Mouse (Mus musculus) thymus, postnatal 4 days (tissue): ENCODE measurements around the gene Polr3gl.
A peak's percentile ranks its signal among the peaks of the same experiment; 100 is the strongest.

Experiments used
- DNase-seq: peaks from one replicate; pipeline ENCODE4 v3.0.0; 2021

The Polr3gl gene

GRCm38 (mm10) chr3:96597435-96597891 is 3.5 kb upstream of the Polr3gl start:
- DNase-seq = peak; percentile 37

GRCm38 (mm10) chr3:96596855-96597254 is 2.9 kb upstream of the Polr3gl start:
- DNase-seq = no peak

GRCm38 (mm10) chr3:96596228-96596707 is 2.3 kb upstream of the Polr3gl start, which contains the start of gene Ankrd34a:
TSS of gene Ankrd34a (plus strand) at chr3:96596636.
- peak; percentile 48 for DNase-seq

GRCm38 (mm10) chr3:96595661-96596060 is 1.7 kb upstream of the Polr3gl start:
- no peak for DNase-seq

GRCm38 (mm10) chr3:96594851-96595250 is 870 bp upstream of the Polr3gl start:
- no peak for DNase-seq

GRCm38 (mm10) chr3:96593374-96593773 is 607 bp downstream of the Polr3gl start:
- no peak for DNase-seq

- no peak for DNase-seq
Measured at GRCm38 (mm10) chr3:96590657-96591056, 3.3 kb downstream of the Polr3gl start.

- DNase-seq = no peak
Measured at GRCm38 (mm10) chr3:96583386-96583785, 10.6 kb downstream of the Polr3gl start.

GRCm38 (mm10) chr3:96581771-96582515 is 12.0 kb downstream of the Polr3gl start:
- no peak for DNase-seq

GRCm38 (mm10) chr3:96581141-96581540 is 12.8 kb downstream of the Polr3gl start:
- no peak for DNase-seq

GRCm38 (mm10) chr3:96579885-96580454 is 14.0 kb downstream of the Polr3gl start:
- peak; percentile 95 for DNase-seq

GRCm38 (mm10) chr3:96579239-96579750 is 14.7 kb downstream of the Polr3gl start:
- DNase-seq = peak; percentile 19

GRCm38 (mm10) chr3:96578561-96579238 is 15.3 kb downstream of the Polr3gl start:
- peak; percentile 12 for DNase-seq

- peak; percentile 12 for DNase-seq
Measured at GRCm38 (mm10) chr3:96577566-96577965, 16.4 kb downstream of the Polr3gl start.

GRCm38 (mm10) chr3:96576690-96577541 is 17.1 kb downstream of the Polr3gl start, which contains the start of gene Gm16253:
TSS of gene Gm16253 (plus strand) at chr3:96576984.
- DNase-seq = peak; percentile 83

- DNase-seq = peak; percentile 28
Measured at GRCm38 (mm10) chr3:96576005-96576658, 17.8 kb downstream of the Polr3gl start.

GRCm38 (mm10) chr3:96575272-96575984 is 18.6 kb downstream of the Polr3gl start:
- peak; percentile 8 for DNase-seq

GRCm38 (mm10) chr3:96573611-96574511 is 20.1 kb downstream of the Polr3gl start:
- DNase-seq = no peak

GRCm38 (mm10) chr3:96571896-96572698 is 21.9 kb downstream of the Polr3gl start:
- no peak for DNase-seq
